Mouse (Mus musculus): ENCODE data around the gene Snd1.

Snd1 gene

DNA sequence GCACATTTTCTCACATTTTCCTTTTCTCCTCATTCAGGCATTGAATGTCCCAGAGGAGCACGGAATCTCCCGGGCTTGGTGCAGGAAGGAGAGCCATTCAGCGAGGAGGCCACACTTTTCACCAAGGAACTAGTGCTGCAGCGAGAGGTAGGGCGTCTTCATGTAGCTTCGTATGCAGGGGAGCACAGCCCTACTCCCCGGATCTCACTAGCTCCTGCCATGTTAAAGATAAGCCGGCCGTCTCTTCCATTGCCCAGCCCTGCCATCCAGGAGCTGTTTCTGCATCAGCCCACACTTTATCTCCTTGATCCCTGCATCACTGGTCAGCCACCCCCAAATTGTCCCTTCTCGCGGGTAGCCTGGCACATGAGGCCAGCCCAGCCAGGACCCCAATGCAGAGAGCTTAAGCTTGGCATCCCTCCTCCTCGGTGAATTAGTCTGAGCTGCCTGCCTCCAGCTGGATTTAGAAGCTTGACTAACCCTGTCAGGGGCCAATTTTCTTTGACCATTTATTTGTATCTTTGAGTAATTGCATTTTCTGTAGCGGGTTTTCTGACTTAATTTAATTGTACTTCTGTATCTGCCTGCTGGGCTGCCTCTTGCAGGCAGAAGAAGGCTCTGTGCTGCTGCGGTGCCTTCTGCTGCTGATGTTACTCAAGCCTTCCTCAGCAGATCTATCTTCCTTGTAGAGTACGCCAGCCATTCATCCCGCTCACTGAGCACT lies 321.0 kb downstream of the Snd1 start:
- in situ Hi-C loops (cut with MboI, MseI), result no loop called here

DNA sequence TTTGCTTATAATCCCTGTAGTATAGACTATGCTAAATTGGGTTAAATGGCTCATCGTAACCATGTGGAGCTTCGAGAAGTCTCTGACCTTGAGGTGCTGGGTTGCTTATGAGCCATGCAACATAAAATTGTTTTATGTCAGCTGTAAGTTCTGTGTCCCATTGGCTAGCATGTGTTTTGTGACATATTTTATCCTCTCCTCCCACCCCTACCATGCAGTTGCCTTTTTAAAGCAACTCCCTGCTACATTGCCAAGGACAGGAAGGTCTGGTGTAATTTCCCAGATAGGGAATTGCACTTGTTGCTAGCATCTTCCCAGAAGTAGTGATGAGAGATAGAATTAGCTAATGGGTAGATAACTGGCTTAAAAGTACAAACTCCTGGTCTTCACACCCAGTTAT lies 324.9 kb downstream of the Snd1 start:
- in situ Hi-C loops (cut with MboI, MseI), result no loop called here

DNA sequence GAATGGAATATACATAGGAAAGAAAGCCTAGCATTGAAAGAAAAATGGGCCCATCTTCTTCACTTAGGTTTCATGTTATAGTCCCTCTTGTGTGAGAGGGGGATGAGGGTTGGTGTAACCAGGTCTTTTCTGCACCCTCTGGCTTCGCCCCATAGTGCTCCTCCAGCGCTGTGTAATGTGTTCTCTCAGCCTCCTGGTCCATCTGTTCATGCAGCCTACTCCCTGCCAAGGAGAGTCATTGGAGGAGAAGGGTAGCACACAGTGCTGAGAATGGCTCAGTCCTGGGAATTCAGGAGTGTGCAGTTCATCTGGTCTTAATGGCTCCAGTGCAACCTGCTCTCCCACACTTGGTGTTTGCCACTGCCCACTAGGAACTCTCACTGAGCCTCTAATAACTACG lies 326.0 kb downstream of the Snd1 start:
- in situ Hi-C loops (cut with MboI, MseI), result no loop called here

DNA sequence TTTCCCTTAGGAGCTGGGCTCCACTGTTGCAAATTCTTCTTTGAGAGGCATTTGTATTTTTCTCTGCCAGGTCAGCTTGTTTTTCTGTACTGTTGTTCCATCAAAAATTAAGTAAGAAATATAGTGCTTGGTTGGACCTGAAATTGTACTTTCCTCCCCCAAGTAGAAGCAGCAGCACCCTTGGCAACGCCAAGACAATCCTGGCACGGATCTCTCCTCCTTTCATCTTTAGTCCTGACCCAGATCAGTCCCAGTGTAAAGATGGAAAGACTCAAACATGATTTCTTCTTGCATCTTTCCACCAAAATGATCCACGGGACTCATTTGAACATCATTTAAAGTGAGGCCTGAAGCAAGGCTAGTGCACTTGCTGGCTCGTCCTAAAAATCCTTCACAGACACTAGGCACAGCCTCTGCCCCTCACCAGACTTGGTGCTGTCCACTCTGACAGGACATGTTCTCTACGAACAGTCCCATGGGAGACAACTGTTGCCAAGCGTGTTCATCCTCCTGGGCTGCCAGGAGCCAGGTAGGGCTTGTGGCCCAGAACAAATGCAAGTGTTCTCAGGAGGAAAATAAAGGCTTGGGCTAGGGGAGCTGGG lies 328.8 kb downstream of the Snd1 start:
- in situ Hi-C loops (cut with MboI, MseI), result no loop called here

DNA sequence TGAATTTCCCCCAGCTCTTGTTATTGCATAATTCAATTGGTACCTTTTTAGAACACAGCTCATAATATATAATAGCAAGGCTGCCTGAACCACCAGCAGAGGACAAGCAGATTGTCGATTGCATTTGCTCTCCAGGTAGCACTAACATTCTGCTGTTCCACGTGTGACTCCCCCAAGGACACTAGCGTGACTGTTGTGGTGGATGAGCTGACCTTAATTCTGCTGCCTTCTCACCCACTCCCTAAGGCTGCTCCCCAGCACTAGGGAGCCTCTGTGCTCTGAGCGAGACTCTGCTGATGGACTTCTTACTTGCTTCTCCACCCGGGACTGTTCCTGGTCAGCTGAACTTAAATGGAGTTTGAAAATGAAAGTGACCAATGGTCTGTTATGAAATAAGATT lies 329.8 kb downstream of the Snd1 start:
- in situ Hi-C loops (cut with MboI, MseI), result no loop called here

DNA sequence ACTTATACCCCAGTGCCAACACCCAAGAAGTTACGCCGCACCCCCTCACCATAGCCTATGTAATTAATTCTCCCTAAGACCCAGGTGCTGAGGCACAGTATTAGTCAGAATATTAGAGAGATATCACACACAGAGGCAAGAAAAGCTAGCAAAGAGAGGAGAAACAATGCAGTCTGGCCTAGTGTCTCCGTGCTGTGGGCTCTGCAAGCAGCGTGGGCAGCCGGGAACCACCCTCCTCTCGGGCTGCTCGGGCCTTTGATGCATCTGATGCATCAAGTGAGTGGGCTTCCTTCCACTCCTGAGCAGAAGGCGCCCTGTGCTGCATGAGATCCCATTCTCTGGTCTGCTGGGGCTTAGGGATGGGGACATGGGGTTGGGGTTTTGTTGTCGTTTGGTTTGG lies 338.1 kb downstream of the Snd1 start:
- in situ Hi-C loops (cut with MboI, MseI), result no loop called here

DNA sequence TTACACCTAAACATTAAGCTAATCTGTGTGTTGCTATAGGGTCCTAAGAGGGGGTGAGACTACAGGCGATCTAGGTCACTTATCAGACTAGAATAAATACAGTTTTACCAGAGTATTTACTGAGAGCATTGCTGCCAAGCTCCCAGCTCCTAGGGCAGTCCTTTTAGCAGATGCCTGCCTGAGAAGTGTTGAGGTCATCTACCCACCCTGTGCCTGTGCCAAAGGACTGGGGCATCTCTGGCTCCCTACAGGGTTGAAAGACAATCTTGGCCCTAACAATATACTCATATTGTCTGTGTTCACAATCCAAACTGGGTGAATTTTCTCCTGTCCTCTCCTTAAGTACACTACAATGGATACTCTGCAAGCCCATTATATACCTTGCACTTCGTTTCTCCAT lies 340.0 kb downstream of the Snd1 start:
- in situ Hi-C loops (cut with MboI, MseI), result no loop called here

DNA sequence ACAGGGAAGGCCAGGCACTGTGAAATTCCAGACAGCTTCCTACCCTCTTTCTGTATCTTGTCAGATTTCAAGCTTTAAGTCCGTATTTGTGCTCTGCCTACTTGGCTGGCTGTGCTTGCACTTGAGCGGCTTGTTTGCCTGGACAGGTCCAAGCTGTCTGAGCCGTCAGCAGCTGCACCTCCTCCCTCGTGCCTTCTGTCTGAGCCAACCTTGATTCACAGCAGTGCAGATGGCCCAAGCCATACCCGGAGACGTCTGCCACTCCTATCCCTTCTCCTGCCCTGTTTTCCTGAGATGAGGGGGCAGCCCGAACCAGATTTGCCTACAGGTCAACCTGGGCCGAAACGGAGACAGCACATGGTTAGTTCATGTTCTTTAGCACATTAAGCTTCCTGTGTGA lies 342.1 kb downstream of the Snd1 start:
- in situ Hi-C loops (cut with MboI, MseI), result no loop called here

DNA sequence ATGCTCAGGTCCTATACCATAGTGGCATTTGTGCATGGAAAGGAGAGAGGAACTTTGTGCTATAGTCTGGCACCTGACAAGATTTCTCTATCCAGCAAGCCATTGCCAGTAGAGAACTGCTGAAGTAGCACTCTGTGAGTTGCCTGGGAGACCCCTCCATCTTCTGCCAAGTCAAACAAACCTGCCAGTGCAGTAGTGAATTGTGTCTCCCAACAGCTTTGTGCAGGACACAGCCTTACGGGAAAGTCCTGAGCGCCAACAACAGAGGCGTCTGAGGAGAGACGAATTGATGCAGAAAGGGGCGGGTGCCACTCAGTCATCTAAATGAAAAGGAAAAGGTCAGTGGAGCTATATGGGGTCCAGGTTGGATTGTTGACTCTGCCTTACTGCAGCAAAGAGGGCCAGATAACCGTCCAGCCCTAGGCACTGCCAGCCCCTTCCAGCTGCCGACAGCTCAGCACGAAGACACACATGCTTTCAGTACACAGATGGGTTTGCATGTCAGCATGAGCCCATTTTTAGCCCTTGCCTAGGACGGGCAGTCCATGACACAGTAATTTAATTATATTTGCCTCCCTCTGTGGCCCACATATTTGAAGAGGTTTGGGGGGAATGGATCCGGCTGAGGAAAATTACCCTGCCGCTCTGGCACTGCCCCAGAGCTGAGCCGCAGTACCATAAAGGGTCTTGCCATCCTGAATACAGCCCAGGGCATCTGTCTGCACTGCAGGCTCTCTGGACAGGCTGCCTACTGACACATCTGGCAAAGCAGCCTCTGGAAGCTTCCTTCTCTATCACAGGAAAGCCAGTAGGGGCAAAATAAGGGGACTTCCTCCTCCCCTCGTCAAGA lies 344.8 kb downstream of the Snd1 start:
- in situ Hi-C loops (cut with MboI, MseI), result no loop called here

DNA sequence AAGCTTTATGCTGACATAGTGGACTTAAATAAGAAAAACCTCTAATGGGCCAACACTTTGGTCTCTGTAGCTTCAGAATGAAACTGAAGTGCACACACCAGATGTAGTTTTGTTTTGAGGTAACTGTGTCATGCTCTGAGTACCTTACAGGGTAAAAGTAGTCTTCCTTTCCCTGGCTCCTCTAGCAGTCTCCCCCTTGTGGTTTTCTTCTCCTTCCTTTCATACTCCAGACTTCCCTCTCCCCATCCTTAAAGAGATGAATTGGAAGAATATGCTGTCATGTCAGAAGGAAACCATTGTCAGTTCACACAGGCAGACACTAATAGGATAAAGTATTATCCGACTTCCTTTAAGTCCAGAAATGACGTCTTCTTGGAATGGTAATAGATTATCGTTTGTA lies 347.4 kb downstream of the Snd1 start:
- in situ Hi-C loops (cut with MboI, MseI), result no loop called here

DNA sequence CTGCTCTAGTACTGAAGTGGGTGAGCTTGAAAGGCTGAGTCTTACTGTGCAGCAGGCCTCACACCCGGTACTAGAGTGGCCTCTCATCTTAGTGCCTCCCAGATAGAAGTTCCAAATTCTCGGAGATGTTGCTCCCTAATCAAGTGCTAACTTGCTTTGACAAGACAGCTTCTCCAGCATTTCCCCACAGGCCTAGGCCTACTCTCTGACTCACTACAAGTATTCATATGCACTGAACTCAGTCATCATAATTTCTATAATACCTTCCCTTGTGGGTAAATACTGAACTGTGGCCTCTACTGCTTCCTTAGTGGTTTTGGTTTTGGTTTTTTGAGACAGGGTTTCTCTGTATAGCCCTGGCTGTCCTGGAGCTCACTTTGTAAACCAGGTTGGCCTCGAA lies 348.4 kb downstream of the Snd1 start:
- in situ Hi-C loops (cut with MboI, MseI), result no loop called here

DNA sequence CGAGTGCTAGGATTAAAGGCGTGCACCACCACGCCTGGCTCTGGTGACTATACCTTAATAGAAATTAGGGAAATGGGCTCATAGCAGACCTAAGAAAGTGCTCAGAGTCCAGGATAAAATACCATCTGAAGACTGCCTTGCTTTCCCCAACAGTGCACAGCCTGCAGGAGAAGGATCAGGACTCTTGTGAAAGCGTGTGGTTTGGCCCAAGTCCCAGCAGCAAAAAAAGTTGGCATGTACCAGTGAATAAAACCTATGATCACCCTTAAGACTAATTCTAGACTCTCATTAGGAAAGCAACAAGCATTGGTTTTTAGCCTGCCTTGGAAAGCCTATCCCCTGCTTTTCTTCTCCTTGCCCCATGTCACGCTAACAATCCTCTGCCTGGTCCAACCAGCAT lies 348.9 kb downstream of the Snd1 start:
- in situ Hi-C loops (cut with MboI, MseI), result no loop called here

DNA sequence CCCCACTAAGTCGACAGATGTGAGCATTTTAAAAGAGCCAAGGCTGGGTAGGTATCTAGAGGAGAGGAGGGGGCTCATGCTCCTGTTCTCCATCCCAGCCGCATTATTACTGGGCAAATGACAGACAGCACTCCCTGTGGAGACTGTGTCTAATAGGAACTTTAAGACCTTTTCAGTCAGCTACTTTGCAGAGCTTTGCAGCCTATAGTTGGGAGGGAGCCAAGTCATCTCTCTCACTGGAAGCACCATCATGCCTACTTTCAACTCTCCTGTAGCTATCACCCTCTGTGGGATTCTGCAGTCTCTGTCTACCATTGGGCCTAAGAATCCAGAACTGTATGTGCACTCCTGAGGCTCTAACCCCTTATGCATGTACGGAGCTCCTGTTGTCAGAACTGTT lies 351.0 kb downstream of the Snd1 start:
- in situ Hi-C loops (cut with MboI, MseI), result no loop called here

DNA sequence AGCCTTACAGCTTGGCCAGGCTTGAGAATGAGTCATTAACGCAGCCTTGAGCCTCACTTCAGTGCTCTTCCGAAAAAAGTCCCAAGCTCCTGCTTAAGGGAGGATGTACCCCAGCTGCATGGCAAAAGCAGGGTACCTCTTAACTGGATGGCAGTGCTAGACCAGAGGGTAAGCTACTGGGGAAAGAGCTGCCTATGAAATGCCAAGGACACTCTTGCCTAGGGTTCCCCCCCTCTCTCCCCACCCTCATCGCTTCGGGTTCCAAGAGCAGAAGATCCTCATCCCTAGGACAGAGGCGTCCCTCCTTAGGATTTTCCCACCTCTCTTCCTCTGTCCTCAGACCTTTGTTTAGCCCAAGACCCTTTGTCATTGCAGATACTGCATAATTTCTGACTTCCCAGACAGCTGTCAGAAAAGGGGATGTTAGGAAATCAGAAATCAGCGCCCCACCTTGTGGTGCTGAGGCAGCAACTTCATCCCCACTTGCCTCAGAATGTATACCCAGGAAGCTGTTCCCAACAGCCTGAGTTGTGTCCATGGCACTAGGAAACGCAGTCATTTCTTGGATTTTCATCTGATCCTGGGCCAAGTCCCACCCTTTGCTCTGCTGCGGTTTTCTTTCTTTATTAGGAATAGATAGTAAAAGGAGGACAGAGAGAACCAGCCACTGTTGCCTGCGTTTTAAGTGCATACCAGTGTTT lies 351.9 kb downstream of the Snd1 start:
- in situ Hi-C loops (cut with MboI, MseI), result no loop called here

DNA sequence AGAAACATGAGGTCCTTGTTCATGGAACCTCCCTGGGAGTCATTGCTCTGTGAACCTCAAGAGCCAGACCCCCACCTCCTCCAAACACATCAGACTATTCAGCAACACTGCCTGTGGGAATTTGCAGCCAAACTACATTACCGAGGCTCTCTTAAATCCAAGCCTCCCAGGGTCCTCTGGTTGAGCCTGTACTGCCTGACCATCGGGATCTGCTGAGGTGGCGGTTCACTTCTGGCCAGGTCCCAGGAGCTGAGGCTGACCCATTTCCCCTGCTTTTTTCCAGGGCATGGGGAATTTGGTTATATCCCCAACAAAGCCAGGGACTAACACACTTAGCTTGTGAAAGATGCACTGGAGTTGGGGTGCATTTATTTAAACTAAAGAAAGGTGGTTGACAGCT lies 352.6 kb downstream of the Snd1 start:
- in situ Hi-C loops (cut with MboI, MseI), result no loop called here

DNA sequence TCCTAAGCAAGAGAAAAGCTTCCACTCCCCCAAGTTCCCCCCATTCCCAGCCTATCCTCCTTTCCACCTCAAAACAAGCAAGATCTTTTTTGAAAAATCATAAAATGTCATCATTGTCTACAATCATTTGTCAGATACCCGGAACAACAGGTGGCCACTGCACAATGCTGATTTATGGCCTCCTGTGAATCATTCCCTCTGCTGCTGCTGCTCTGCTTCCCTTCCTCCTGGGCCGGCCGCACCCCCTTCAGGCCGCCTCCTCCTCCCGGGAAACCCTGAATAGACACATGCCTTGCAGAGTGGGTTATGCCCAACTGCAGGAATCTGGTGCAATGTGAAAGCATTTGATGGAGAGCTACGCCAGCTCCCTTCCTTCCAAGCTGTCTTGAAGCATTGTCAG lies 353.7 kb downstream of the Snd1 start:
- in situ Hi-C loops (cut with MboI, MseI), result no loop called here

DNA sequence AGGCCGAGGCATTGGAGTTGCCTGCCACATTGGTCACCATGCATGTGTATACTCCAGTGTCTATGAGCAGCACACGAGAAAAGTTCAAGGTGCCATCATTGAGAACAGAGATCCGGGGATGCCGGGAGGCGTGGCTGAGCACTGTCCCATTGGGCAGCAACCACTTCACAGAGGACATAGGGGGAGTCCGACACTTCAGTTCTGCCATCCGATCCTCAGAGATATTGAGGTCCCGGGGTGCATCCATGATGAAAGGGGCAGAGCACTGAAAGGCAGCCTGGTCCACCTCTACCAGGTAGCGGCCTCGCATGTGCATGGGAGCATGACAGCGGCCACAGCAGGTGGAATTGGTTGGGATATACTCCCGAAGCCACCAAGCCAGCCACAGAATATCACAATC lies 355.4 kb downstream of the Snd1 start:
- in situ Hi-C loops (cut with MboI, MseI), result no loop called here

DNA sequence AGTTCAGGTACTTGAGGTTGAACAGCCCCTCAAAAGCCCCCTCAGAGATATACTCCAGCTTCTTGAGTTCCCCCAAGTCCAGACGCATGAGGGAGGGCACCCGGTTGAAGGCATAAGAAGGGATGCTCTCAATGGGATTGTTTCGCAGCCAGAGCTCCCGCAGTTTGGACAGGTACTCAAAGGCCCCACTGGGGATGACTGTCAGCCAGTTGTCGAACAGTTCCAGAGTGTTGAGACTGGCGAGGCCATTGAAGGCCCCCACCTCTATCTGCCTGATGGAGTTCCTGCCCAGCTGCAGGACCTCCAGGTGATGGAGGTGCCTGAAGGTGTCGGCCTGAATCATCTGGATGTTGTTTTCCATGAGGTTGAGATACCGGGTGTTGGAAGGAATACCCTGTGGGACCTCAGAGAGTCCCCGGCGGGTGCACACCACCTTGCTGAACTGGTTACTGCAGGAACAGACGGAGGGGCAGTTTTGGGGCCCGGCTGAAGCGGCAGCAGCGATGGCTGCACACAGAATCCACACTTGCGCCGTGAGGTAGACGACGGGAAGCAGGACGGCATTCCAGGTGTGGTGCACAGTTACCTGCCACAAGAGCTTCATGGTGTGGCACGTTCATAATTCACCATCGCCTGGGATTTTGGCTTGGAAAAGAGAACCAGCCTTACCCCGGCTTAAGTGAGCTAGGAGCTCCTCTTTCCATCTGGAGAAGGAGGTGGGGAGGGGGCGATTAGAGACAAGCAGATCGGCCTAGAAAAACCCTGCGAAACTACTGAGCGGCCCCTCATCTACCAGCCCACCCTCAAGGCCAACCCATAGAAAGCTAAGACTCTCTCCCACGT lies 356.3 kb downstream of the Snd1 start, which contains the start of gene Lrrc4:
TSS of gene Lrrc4 (minus strand) at position 737 of the 843 bp plus-strand sequence.
- in situ Hi-C loops (cut with MboI, MseI), result no loop called here

DNA sequence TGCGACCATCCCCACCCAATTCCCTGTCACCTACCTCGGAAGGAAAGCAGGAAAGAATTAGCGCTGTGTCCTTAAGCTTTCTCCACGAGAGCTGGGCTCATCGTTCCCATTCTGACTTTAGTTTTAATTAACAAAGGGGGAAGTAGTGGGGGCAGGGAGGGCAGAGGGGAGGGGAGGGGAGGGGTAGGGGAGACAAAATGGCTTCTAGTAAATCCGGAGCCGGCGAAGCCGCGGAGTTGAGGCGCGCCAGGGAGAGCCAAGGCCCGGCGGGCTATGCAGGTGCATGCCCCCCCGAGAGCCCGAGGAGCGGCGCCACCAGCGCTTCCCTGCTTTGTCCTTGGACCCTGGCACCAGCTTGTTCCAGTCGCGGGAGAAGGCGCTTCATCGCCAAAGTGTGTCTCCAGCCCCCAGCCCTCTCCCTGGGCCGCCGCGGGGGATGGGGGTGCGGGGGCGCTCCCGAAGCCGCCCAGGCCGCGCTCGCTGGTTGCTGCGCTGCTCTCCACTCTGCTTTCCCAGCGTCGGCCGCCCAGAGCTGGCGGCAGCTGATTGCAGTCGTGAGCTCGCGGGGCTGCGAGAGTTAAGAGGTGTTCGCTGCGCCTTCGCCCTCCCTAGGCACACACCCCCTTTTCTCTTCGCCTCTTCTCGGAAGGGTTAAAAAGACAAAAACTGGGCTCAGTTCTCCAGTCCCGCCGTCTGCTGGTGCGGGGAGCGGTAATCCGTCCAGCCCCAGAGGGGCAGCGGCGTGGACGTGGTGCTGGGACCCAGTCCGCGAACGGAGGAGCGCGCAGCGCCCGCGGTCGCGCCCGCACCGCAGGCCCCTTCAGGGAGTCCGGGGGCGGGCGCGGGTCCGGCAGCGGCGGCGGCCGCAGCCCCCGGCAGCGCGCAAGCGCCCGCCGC lies 357.2 kb downstream of the Snd1 start:
- in situ Hi-C loops (cut with MboI, MseI), result no loop called here

DNA sequence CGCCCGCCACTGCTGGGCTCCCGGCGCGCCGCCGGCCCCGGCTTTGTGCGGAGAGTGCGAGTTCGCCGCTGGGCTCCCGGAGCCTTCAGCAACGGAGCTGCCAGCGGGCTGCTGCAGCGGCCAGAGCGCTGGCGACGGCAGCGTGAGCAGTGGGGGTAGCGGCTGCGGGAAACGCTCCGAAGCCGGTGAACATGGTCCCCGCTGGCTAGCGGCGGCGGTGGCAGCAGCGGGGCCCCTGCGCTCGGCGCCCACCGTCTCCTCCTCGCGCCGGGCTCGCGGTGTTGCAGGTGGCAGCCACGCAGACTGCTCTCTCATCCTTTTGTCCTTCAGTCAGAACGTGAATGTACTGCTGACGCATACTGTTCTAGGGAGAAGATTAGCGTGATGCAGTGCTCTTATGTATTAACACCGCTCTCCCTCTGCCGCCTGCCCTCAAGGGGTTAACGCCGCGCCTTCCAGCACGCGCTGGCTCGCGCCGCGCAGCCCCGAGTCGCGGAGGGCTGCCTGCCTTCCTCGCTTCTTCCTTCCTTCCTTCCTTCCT lies 357.9 kb downstream of the Snd1 start:
- in situ Hi-C loops (cut with MboI, MseI), result no loop called here

All from regulatory T cell (primary cell).